Mouse (Mus musculus): ENCODE measurements around the gene Vmn1r126.
"Not testable (repeated sequence)": the region's sequence is repeated elsewhere in the genome, so short reads cannot be mapped to it uniquely, and the experiment has no call there.

The Vmn1r126 gene

GRCm38 (mm10) chr7:21301367-21301766 lies at the start of gene Vmn1r126:
Gene Vmn1r126 (minus strand): TSS chr7:21301467.
- DNase-seq (ENCODE audit: low spot score) = not testable (repeated sequence)

GRCm38 (mm10) chr7:21349073-21349472 lies 47.8 kb upstream of the Vmn1r126 start, which contains the start of gene Vmn1r128:
Gene Vmn1r128 (plus strand): TSS chr7:21349373.
- not testable (repeated sequence) for DNase-seq (ENCODE audit: low spot score)

GRCm38 (mm10) chr7:21319761-21320160 lies 18.5 kb upstream of the Vmn1r126 start, which contains the start of gene Vmn1r127:
Gene Vmn1r127 (minus strand): TSS chr7:21319861.
- DNase-seq (ENCODE audit: low spot score) = not testable (repeated sequence)

- not testable (repeated sequence) for DNase-seq (ENCODE audit: low spot score)
Measured at GRCm38 (mm10) chr7:21271879-21272278, 29.4 kb downstream of the Vmn1r126 start, which contains the start of gene Vmn1r125. Gene Vmn1r125 (plus strand): TSS chr7:21272179.

GRCm38 (mm10) chr7:21260517-21260916 lies 40.8 kb downstream of the Vmn1r126 start, which contains the start of gene Vmn1r124:
Gene Vmn1r124 (minus strand): TSS chr7:21260617.
- not testable (repeated sequence) for DNase-seq (ENCODE audit: low spot score)

Data from T-cell, adult 2 months (primary cell).